Mouse (Mus musculus) limb, embryonic 11.5 days (tissue): Measurements from ENCODE around the gene Timm23. TPM values are rescaled to one million over a fixed set of nuclear protein-coding genes. Genes with fewer than 3 reads are reported as not detected.
"Not testable (repeated sequence)": the region's sequence is repeated elsewhere in the genome, so short reads cannot be mapped to it uniquely, and the experiment has no call there.

Experiments used
- ATAC-seq: fragments of 200-750 bp; cut with Nextera tagmentation; 2 replicates; pipeline ENCODE4 v1.8.0; 2017; ENCODE audit warnings: low read depth; ENCODE audit not compliant: insufficient number of reproducible peaks, low FRiP score, low TSS enrichment
- DNase-seq: peaks from one replicate; pipeline ENCODE4 v3.0.0-alpha.2; 2015; ENCODE audit warnings: low spot score
- H3K27ac ChIP-seq: fragments of 300-500 bp; sonication (generic); replicated peaks from 2 replicates; pipeline ENCODE4 v1.5.1; 2014; ENCODE audit warnings: low read depth, mild to moderate bottlenecking, low read length
- H3K27me3 ChIP-seq: fragments of 300-500 bp; sonication (generic); 2 replicates; pipeline ENCODE4 v1.6.1; 2014; ENCODE audit warnings: mild to moderate bottlenecking, low read length, mixed read lengths; ENCODE audit not compliant: control insufficient read depth, insufficient read depth
- H3K36me3 ChIP-seq: fragments of 300-500 bp; sonication (generic); 2 replicates; pipeline ENCODE4 v1.6.1; 2014; ENCODE audit warnings: mild to moderate bottlenecking, low read length, moderate library complexity, mixed read lengths; ENCODE audit not compliant: control insufficient read depth, insufficient read depth
- H3K4me1 ChIP-seq: fragments of 300-500 bp; sonication (generic); 2 replicates; pipeline ENCODE4 v1.6.1; 2014; ENCODE audit warnings: low read length, mixed read lengths; ENCODE audit not compliant: control insufficient read depth, insufficient read depth
- H3K4me2 ChIP-seq: fragments of 300-500 bp; sonication (generic); 2 replicates; pipeline ENCODE4 v1.6.1; 2014; ENCODE audit warnings: low read depth, mild to moderate bottlenecking, moderate library complexity; ENCODE audit not compliant: severe bottlenecking
- H3K4me3 ChIP-seq: fragments of 300-500 bp; sonication (generic); 2 replicates; pipeline ENCODE4 v1.5.1; 2014; ENCODE audit warnings: low read depth, low read length
- H3K9ac ChIP-seq: fragments of 300-500 bp; sonication (generic); 2 replicates; pipeline ENCODE4 v1.6.1; 2014; ENCODE audit warnings: mild to moderate bottlenecking, low read length
- H3K9me3 ChIP-seq: fragments of 300-500 bp; sonication (generic); 2 replicates; pipeline ENCODE4 v1.6.1; 2016; ENCODE audit warnings: low read length; ENCODE audit not compliant: control insufficient read depth
- WGBS: fragments of 180-500 bp; shearing (Covaris S2); extraction: QIAGEN DNeasy Blood & Tissue Kit; methylation state at CpG from one replicate; pipeline ENCODE4 v1.1.7; 2014; 5-methylcytosine and 5-hydroxymethylcytosine counted together
- polyA plus RNA-seq: library from polyadenylated mRNA; unstranded; fragments of >200 nt; fragmentation: Nextera tagmentation; extraction: Ambion mirVana; gene quantifications from 2 replicates; pipeline ENCODE4 v1.2.1, GENCODE M21; 2014

The Timm23 gene
- polyA plus RNA-seq, 1 experiment from 2014 or later, result 333 TPM

DNA sequence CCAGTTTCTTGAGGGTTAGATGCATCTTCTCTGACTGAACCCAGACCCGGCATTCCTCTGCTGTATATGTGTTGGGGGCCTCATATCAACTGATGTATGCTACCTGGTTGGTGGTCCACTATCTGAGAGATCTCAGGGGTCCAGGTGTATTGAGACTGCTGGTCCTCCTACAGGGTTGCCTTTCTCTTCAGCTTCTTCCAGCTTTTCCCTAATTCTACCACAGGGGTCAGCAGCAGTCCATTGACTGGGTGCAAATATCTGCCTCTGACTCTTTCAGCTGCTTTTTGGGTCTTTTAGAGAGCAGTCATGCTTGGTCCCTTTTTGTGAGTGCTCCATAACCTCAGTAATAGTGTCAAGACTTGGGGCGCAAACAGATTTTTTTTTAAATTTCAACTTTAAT is 50.8 kb downstream of the Timm23 start:
- ATAC-seq (no peak), DNase-seq (no peak)
- Histone ChIP-seq H3K9me3 (no peaks in the 10 kb centered on the region), H3K4me1 (no peaks in the 10 kb centered on the region), H3K27me3 (no peaks in the 10 kb centered on the region), H3K27ac (no peak overlapping the region), H3K4me2 (no peak overlapping the region), H3K36me3 (no peaks in the 10 kb centered on the region), H3K9ac (no peak overlapping the region), H3K4me3 (no peak overlapping the region)
- 91% methylated on average over 2 of the region's 2 CpGs for WGBS

DNA sequence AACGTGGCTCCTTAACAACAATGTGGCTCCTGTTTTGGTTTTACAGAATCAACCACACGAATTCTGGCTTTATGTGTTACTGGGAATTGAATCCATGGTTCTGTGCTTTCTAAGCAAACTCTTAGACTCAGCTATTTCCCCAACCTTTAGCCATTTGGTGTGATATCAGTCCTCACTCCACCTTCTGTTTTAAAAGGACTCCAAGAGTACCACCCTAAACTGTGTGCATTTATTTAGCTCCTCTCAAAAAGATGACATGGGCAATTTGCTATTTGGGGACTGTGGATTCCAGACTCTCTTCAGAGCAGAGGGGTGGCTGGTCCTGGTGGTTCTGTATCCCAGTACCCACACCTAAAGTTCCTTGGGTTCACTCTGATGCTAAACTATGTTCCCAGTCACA is 55.1 kb downstream of the Timm23 start:
- H3K36me3 ChIP-seq, result no peaks in the 10 kb centered on the region
- ATAC-seq, result no peak
- H3K27me3 ChIP-seq, result no peaks in the 10 kb centered on the region
- no peak overlapping the region for H3K9ac ChIP-seq
- H3K4me1 ChIP-seq, result no peaks in the 10 kb centered on the region
- H3K9me3 ChIP-seq, result no peaks in the 10 kb centered on the region
- H3K27ac ChIP-seq, result no peak overlapping the region
- WGBS, result 74% methylated on average over 2 of the region's 2 CpGs
- no peak for DNase-seq
- no peak overlapping the region for H3K4me3 ChIP-seq
- H3K4me2 ChIP-seq, result no peak overlapping the region

DNA sequence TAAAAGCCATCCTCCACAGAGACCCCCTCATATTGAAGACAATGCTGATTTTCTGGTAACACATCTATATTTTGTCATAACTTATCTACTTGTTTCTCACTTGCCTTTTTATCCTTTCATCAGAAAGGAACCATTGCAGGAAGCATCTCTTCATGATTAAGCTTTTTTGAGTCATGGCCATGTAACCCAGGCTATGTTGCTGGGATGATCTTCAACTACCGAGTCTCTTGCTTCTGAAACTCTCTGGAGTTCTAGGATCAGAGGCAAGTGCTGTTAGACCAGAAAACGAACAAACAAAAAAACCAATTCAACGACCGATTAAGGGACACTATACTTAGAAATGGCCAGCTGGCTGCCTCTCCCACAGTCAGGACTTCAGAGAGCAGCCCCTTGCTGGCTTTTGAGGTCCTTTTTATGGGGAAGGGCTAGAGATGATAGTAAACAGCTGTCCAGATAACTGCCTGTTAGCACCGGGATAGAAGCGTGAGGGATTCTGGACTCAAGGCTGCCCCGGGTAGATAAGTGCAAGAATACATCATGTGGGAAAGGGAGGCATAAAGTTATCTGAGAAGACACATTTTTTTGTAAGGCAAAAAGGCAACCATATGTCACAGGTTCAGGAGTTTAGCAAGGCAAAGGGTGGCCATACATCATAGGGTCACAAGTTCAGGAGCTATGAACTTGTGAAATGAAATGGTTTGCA is 55.7 kb downstream of the Timm23 start:
- no peak for DNase-seq
- Histone ChIP-seq H3K4me1 (no peaks in the 10 kb centered on the region), H3K27ac (no peak overlapping the region), H3K4me3 (no peak overlapping the region), H3K4me2 (no peak overlapping the region), H3K9me3 (no peaks in the 10 kb centered on the region), H3K27me3 (no peaks in the 10 kb centered on the region), H3K9ac (no peak overlapping the region), H3K36me3 (no peaks in the 10 kb centered on the region)
- WGBS, result 61% methylated on average over 7 of the region's 7 CpGs
- ATAC-seq, result no peak

GRCm38 (mm10) chr14:32145401-32145800 is 56.3 kb downstream of the Timm23 start:
- no peaks in the 10 kb centered on the region for H3K9me3 ChIP-seq
- no peaks in the 10 kb centered on the region for H3K27me3 ChIP-seq
- no peaks in the 10 kb centered on the region for H3K4me1 ChIP-seq
- ATAC-seq, result no peak
- no peak for DNase-seq
- 77% methylated on average over 4 of the region's 4 CpGs for WGBS
- H3K9ac ChIP-seq, result no peak overlapping the region
- no peak overlapping the region for H3K27ac ChIP-seq
- no peak overlapping the region for H3K4me2 ChIP-seq
- no peak overlapping the region for H3K4me3 ChIP-seq
- H3K36me3 ChIP-seq, result no peaks in the 10 kb centered on the region

DNA sequence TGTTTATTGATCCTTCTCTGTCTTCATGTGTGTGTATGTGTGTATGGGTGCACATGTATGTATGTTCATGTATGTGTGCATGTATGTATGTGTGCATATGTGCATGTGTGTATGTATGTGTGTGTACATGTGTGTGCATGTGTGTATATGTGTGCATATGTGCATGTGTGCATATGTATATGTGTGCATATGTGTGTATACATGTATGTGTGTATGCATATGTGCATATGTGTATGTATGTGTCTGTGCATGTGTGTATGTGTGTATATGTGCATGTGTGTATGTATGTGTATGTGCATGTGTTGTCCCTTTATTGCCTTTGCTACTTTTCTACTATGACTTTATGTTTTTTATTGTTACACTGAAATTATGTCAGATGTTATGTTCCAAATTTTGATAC is 57.0 kb downstream of the Timm23 start:
- Histone ChIP-seq H3K27me3 (no peaks in the 10 kb centered on the region), H3K9ac (no peak overlapping the region), H3K36me3 (no peaks in the 10 kb centered on the region), H3K4me3 (no peak overlapping the region), H3K4me1 (no peaks in the 10 kb centered on the region), H3K27ac (no peak overlapping the region), H3K9me3 (no peaks in the 10 kb centered on the region), H3K4me2 (no peak overlapping the region)
- no peak for DNase-seq
- ATAC-seq, result no peak

GRCm38 (mm10) chr14:32141723-32142122 is 60.0 kb downstream of the Timm23 start, which contains the start of gene Msmb:
Gene Msmb (plus strand): TSS chr14:32142023.
- no peaks in the 10 kb centered on the region for H3K27me3 ChIP-seq
- H3K27ac ChIP-seq, result no peak within 1 kb of the TSS
- H3K4me1 ChIP-seq, result no peaks in the 10 kb centered on the region
- no peaks in the 10 kb centered on the region for H3K36me3 ChIP-seq
- H3K9me3 ChIP-seq, result no peaks in the 10 kb centered on the region
- WGBS, result 89% methylated on average over 5 of the region's 5 CpGs
- no peak within 1 kb of the TSS for H3K9ac ChIP-seq
- no peak within 1 kb of the TSS for H3K4me3 ChIP-seq
- no peak for DNase-seq
- ATAC-seq, result no peak
- no peak within 1 kb of the TSS for H3K4me2 ChIP-seq

DNA sequence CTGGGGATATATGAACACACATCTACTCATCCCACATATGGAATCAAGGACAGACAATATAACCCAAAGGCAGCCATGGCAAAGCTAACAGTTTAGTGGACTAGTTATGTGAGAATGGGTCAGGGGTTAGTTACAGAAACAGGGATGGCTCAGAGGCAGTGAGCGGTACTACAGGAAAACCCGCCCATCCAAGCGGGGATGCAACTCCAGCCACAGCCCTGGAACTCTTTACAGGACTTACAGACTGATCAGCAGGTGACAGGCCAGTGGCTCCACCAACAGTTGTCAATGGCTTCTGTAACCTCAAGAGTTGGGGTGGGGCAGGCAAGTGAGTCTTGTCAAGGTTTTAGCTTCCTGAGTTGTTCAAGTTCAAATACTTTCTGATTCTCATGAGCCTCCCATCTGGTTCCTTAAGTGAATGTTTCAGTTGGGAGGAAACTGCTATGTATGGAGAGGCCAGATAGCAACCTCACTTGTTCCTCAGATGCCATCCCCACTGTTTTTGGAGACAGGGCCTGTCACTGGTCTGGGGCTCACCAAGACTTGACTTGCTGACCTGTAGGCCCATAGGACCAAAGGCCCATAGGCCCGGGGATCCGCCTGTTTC is 61.2 kb downstream of the Timm23 start:
- Histone ChIP-seq H3K4me3 (no peak overlapping the region), H3K9me3 (no peaks in the 10 kb centered on the region), H3K36me3 (no peaks in the 10 kb centered on the region), H3K27me3 (no peaks in the 10 kb centered on the region), H3K9ac (no peak overlapping the region), H3K27ac (no peak overlapping the region), H3K4me2 (no peak overlapping the region), H3K4me1 (0 out of 2 replicates have a peak, but pooled peaks cover 2% of the 10 kb centered on the region)
- WGBS, result 61% methylated on average over 5 of the region's 5 CpGs
- ATAC-seq (no peak), DNase-seq (no peak)

DNA sequence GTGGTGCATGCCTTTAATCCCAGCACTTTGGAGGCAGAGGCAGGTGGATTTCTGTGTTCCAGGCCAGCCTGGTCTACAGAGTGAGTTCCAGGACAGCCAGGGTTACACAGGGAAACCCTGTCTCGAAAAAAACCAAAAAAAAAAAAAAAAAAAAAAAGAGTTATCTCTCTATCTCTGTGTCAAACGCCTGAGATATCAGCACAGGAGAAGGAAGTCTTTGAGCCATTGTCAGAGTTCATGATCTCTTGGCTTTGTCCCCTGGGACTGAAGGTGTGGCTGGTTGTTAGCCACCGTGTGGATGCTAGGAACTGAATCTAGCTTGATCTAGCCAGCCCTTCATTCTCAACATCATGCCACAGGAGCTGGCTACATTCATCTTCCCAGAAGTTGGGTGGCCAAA is 65.2 kb downstream of the Timm23 start:
- H3K36me3 ChIP-seq, H3K9me3 ChIP-seq, H3K27me3 ChIP-seq, H3K4me3 ChIP-seq, DNase-seq, H3K4me1 ChIP-seq, H3K27ac ChIP-seq, ATAC-seq, H3K9ac ChIP-seq, H3K4me2 ChIP-seq: not testable (repeated sequence)
- WGBS, result 61% methylated on average over 3 of the region's 3 CpGs
